Comparison of ENCODE assay signal across 17 mouse cellular contexts in genomic region chr15:31422649-31423369, GRCm38 (mm10). TPM values are rescaled to one million over a fixed set of nuclear protein-coding genes. Genes with fewer than 3 reads are reported as not detected.
DNase-seq lines count a peak whose midpoint lies in the region; ATAC-seq and TF ChIP-seq lines count a peak whose summit lies in the region.
"Had no signal": no experiment of that assay in that cellular context is flagged by ENCODE, and none has a peak within 500 bp of the region (broad histone marks: within the 10 kb centered on the region; RNA-seq: fewer than 3 reads in every experiment).

No protein-coding gene starts in this region.

- WGBS in intestine, embryonic 14.5 days: 43% methylated on average over 7 of the region's 7 CpGs
- 38% methylated on average over 7 of the region's 7 CpGs for WGBS in intestine, postnatal 0 days
- WGBS in heart, embryonic 13.5 days: 11% methylated on average over 7 of the region's 7 CpGs

- TF ChIP-seq RAD21 in MEL (IDR thresholded peaks at IDR 0.05; ENCODE audit: low read depth, low read length): no peak

- peak; percentile 76 for ATAC-seq in intestine, embryonic 14.5 days (replicated peaks; ENCODE audit: low FRiP score, low TSS enrichment, low read depth)
- ATAC-seq in intestine, postnatal 0 days: no peak
- peak; percentile 40; the same call in 1 of the 2 replicates for ATAC-seq in heart, embryonic 13.5 days (ENCODE audit: extremely low read depth, insufficient number of reproducible peaks, low FRiP score, low TSS enrichment)
- ATAC-seq: forebrain, embryonic 13.5 days; hindbrain, embryonic 16.5 days had no signal

- no peak for TF ChIP-seq EP300 in MEL (IDR thresholded peaks at IDR 0.05; ENCODE audit: low read depth in 1 of 2, low read length in 2 of 2)

- no peak overlapping the region for H3K4me2 ChIP-seq in intestine, embryonic 14.5 days (ENCODE audit: low read length)
- no peak overlapping the region for H3K4me2 ChIP-seq in intestine, postnatal 0 days (replicated peaks; ENCODE audit: low read depth)
- peak overlapping the region; percentile 58 for H3K4me2 ChIP-seq in heart, embryonic 13.5 days
- H3K4me2 ChIP-seq: forebrain, embryonic 13.5 days; liver, embryonic 15.5 days; midbrain, embryonic 11.5 days had no signal

- H3K27ac ChIP-seq in intestine, embryonic 14.5 days (ENCODE audit: low read depth): no peak overlapping the region
- no peak overlapping the region for H3K27ac ChIP-seq in intestine, postnatal 0 days (ENCODE audit: low read depth, low read length)
- H3K27ac ChIP-seq in MEL (ENCODE audit: control insufficient read depth, low read depth, low read length): no peak overlapping the region
- peak overlapping the region; percentile 88 for H3K27ac ChIP-seq in heart, embryonic 13.5 days (replicated peaks)
- H3K27ac ChIP-seq: forebrain, embryonic 13.5 days; kidney, postnatal 0 days; liver, embryonic 15.5 days had no signal

- peak; percentile 60 for DNase-seq in intestine, embryonic 14.5 days (ENCODE audit: low spot score)
- DNase-seq in MEL (ENCODE audit: low read depth, low spot score): peak; percentile 86
- peak; percentile 43 for DNase-seq in lung, postnatal 36 days
- no peak for DNase-seq in urinary bladder, postnatal 25 days (ENCODE audit: low spot score)
- DNase-seq in cerebellum, adult 11-12 months: no peak
- DNase-seq: cerebellum, postnatal 25 days; gastrocnemius, postnatal 25 days; layer of hippocampus, adult 9-11 months; thymus, adult 2 months had no signal

- no peak for TF ChIP-seq POLR2A in MEL (IDR thresholded peaks at IDR 0.05; ENCODE audit: control insufficient read depth in 1 of 2, insufficient read depth in 1 of 2, low read depth in 1 of 2, low read length in 2 of 2, poor library complexity in 1 of 2)

- H3K27me3 ChIP-seq in intestine, embryonic 14.5 days (replicated peaks; ENCODE audit: control insufficient read depth, insufficient read depth, low read length): no peaks in the 10 kb centered on the region
- no peaks in the 10 kb centered on the region for H3K27me3 ChIP-seq in intestine, postnatal 0 days (replicated peaks; ENCODE audit: control insufficient read depth, insufficient read depth, low read length)
- H3K27me3 ChIP-seq in MEL (ENCODE audit: control insufficient read depth in 1 of 2, insufficient read depth in 2 of 2, low read length in 2 of 2): no peaks in the 10 kb centered on the region
- H3K27me3 ChIP-seq in heart, embryonic 13.5 days (replicated peaks): no peaks in the 10 kb centered on the region
- H3K27me3 ChIP-seq: forebrain, embryonic 13.5 days; liver, embryonic 15.5 days had no signal

- no peaks in the 10 kb centered on the region for H3K36me3 ChIP-seq in intestine, embryonic 14.5 days (ENCODE audit: control insufficient read depth, insufficient read depth, low read length)
- no peaks in the 10 kb centered on the region for H3K36me3 ChIP-seq in intestine, postnatal 0 days (ENCODE audit: control insufficient read depth, insufficient read depth)
- no peaks in the 10 kb centered on the region for H3K36me3 ChIP-seq in MEL (ENCODE audit: control insufficient read depth in 1 of 2, insufficient read depth in 2 of 2, low read length in 2 of 2)
- H3K36me3 ChIP-seq in heart, embryonic 13.5 days: no peaks in the 10 kb centered on the region
- H3K36me3 ChIP-seq: liver, embryonic 15.5 days had no signal

- H3K4me1 ChIP-seq in intestine, embryonic 14.5 days (replicated peaks; ENCODE audit: control insufficient read depth, insufficient read depth, low read length): no peaks in the 10 kb centered on the region
- H3K4me1 ChIP-seq in intestine, postnatal 0 days (replicated peaks; ENCODE audit: control insufficient read depth, insufficient read depth, low read length): no peaks in the 10 kb centered on the region
- peaks cover 0 to 7% of the 10 kb centered on the region in 2 experiments; a peak in 1 of 4 replicates for H3K4me1 ChIP-seq in MEL (ENCODE audit: control insufficient read depth in 1 of 2, insufficient read depth in 2 of 2, low read length in 2 of 2)
- H3K4me1 ChIP-seq in heart, embryonic 13.5 days: peaks cover 24% of the 10 kb centered on the region
- H3K4me1 ChIP-seq: forebrain, embryonic 13.5 days had no signal

- no peak for TF ChIP-seq CTCF in intestine, postnatal 0 days (IDR thresholded peaks at IDR 0.05; ENCODE audit: low read depth)
- no peak for TF ChIP-seq CTCF in MEL (IDR thresholded peaks at IDR 0.05 in 2 of 3, conservative IDR thresholded peaks at IDR 0.05 in 1 of 3; ENCODE audit: control insufficient read depth in 1 of 3, insufficient read depth in 1 of 3, low read depth in 2 of 3, low read length in 3 of 3, poor library complexity in 1 of 3, severe bottlenecking in 1 of 3)

- H3K9me3 ChIP-seq in intestine, embryonic 14.5 days (ENCODE audit: control insufficient read depth, low read length): no peaks in the 10 kb centered on the region
- no peaks in the 10 kb centered on the region for H3K9me3 ChIP-seq in intestine, postnatal 0 days (ENCODE audit: control insufficient read depth)
- H3K9me3 ChIP-seq in MEL (replicated peaks; ENCODE audit: insufficient read depth, low read length): no peaks in the 10 kb centered on the region
- no peaks in the 10 kb centered on the region for H3K9me3 ChIP-seq in heart, embryonic 13.5 days
- H3K9me3 ChIP-seq: forebrain, embryonic 13.5 days; liver, embryonic 15.5 days had no signal

- H3K79me2 ChIP-seq in MEL (ENCODE audit: control insufficient read depth, insufficient read depth, low read length, poor library complexity): peaks cover 4% of the 10 kb centered on the region; the same call in 1 of the 2 replicates

- H3K9ac ChIP-seq in intestine, embryonic 14.5 days (ENCODE audit: low read length): no peak overlapping the region
- no peak overlapping the region for H3K9ac ChIP-seq in intestine, postnatal 0 days (ENCODE audit: low read depth, low read length)
- H3K9ac ChIP-seq in MEL (ENCODE audit: control insufficient read depth, low read depth, low read length, poor library complexity, severe bottlenecking): no peak overlapping the region
- 0 out of 2 replicates have a peak overlapping the region, but pooled peaks have one; percentile 40 for H3K9ac ChIP-seq in heart, embryonic 13.5 days
- H3K9ac ChIP-seq: forebrain, embryonic 13.5 days; liver, embryonic 15.5 days had no signal

- no peak overlapping the region for H3K4me3 ChIP-seq in intestine, embryonic 14.5 days (ENCODE audit: low read depth, low read length)
- H3K4me3 ChIP-seq in intestine, postnatal 0 days (ENCODE audit: low read depth, low read length): no peak overlapping the region
- H3K4me3 ChIP-seq in MEL (ENCODE audit: control insufficient read depth in 1 of 2, insufficient read depth in 1 of 2, low read depth in 2 of 2, low read length in 2 of 2): no peak overlapping the region
- H3K4me3 ChIP-seq in heart, embryonic 13.5 days: 0 out of 2 replicates have a peak overlapping the region, but pooled peaks have one; percentile 13
- H3K4me3 ChIP-seq: forebrain, embryonic 13.5 days; liver, embryonic 15.5 days; myocyte had no signal

TF ChIP-seq in MEL, 35 proteins besides CTCF, POLR2A, EP300 and RAD21:
- TF ChIP-seq POLR2AphosphoS5 (IDR thresholded peaks at IDR 0.05; ENCODE audit: borderline replicate concordance, low read depth, low read length): no peak
- 0 out of 2 replicates have a peak, but pooled peaks have one; percentile 30 for TF ChIP-seq MXI1 (IDR thresholded peaks at IDR 0.05; ENCODE audit: low read depth, low read length)
- TF ChIP-seq GATA1 (IDR thresholded peaks at IDR 0.05; ENCODE audit: low read depth, low read length): peak; percentile 32; the same call in 1 of the 2 replicates

RNA-seq across cellular contexts. Expression of gene Ropn1l, which starts 30.7 kb away (rescaled TPM):
- 1.5 and 1.8 TPM in 2 replicates for polyA plus RNA-seq in intestine, embryonic 14.5 days (2014; fragmentation: Nextera tagmentation; extraction: Ambion mirVana)
- polyA plus RNA-seq in intestine, postnatal 0 days (2015; fragmentation: Nextera tagmentation; extraction: Ambion mirVana): 0.69 and 1.2 TPM in 2 replicates
- 0.96 and 1.3 TPM in 2 replicates for total RNA-seq in MEL (2012; rRNA removed)
- polyA plus RNA-seq in MEL (2012; ENCODE audit: insufficient read depth in 1 of 2, insufficient read length in 2 of 2, low read depth in 1 of 2, low replicate concordance in 2 of 2, missing spikeins in 1 of 2): 1 to 10 TPM in 1 of 2 experiments, not detected in 1; 1.7 TPM
- polyA plus RNA-seq in heart, embryonic 13.5 days (2015; fragmentation: Nextera tagmentation; extraction: Ambion mirVana): 1.7 and 2.0 TPM in 2 replicates
- total RNA-seq: gastrocnemius, postnatal 25 days had no signal

RNA-seq across cellular contexts. Expression of gene Ankrd33b, which starts 55.3 kb away (rescaled TPM):
- 0.41 and 0.47 TPM in 2 replicates for polyA plus RNA-seq in intestine, embryonic 14.5 days (2014; fragmentation: Nextera tagmentation; extraction: Ambion mirVana)
- polyA plus RNA-seq in intestine, postnatal 0 days (2015; fragmentation: Nextera tagmentation; extraction: Ambion mirVana): 0.25 and 0.29 TPM in 2 replicates
- total RNA-seq in MEL (2012; rRNA removed): 12.0 and 16.1 TPM in 2 replicates
- 10 to 100 TPM in 1 of 2 experiments, not detected in 1; 11.1 TPM for polyA plus RNA-seq in MEL (2012; ENCODE audit: insufficient read depth in 1 of 2, insufficient read length in 2 of 2, low read depth in 1 of 2, low replicate concordance in 2 of 2, missing spikeins in 1 of 2)
- 1.8 and 2.1 TPM in 2 replicates for polyA plus RNA-seq in heart, embryonic 13.5 days (2015; fragmentation: Nextera tagmentation; extraction: Ambion mirVana)

Comparison
In these comparisons a context has a peak if more than half of its experiments do, and no peak if none do; other contexts are left out.
1. DNase-seq: peak in intestine, embryonic 14.5 days (single experiment), MEL (single experiment) and lung, postnatal 36 days (single experiment); none in urinary bladder, postnatal 25 days (single experiment) and cerebellum, adult 11-12 months (single experiment).